Mouse (Mus musculus): ENCODE measurements around the gene Tmem80.
A peak's percentile ranks its signal among the peaks of the same experiment; 100 is the strongest.

Gene Tmem80

DNA sequence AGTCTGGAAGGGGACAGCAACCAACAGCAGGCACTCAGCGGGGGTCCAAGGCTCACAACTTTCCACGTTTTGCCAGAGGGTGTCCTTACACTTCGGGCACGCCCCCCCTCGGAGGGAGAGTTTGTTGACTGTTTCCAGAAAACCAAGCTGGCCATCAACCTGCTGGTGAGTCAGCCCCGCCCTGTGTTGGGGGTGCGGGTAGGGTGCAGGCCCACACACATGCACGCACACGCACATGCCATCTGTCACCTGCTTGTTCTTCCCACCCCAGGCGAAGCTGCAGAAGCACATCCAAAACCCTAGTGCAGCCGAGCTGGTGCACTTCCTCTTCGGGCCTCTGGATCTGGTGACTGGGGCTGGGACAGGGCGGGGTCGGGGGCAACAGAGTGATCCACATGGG, 29.4 kb downstream of the Tmem80 start:
- no peak for DNase-seq (ENCODE audit: low read depth, low spot score)

DNA sequence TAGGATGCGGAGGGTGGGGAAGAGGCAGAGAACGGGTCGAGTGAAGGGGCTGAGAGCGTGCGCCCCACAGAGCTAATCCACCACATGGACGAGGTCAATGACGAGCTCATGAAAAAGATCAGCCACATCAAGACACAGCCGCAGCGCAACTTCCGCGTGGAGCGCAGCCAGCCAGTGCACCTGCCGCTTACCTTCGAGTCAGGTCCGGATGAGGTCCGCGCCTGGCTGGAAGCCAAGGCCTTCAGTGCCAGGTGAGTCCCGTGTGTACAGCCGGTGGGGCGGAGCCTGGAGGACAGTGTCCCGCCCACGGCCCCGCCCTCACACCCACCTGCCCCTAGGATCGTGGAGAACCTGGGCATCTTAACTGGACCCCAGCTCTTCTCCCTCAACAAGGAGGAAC, 34.0 kb downstream of the Tmem80 start:
- no peak for DNase-seq (ENCODE audit: low read depth, low spot score)

DNA sequence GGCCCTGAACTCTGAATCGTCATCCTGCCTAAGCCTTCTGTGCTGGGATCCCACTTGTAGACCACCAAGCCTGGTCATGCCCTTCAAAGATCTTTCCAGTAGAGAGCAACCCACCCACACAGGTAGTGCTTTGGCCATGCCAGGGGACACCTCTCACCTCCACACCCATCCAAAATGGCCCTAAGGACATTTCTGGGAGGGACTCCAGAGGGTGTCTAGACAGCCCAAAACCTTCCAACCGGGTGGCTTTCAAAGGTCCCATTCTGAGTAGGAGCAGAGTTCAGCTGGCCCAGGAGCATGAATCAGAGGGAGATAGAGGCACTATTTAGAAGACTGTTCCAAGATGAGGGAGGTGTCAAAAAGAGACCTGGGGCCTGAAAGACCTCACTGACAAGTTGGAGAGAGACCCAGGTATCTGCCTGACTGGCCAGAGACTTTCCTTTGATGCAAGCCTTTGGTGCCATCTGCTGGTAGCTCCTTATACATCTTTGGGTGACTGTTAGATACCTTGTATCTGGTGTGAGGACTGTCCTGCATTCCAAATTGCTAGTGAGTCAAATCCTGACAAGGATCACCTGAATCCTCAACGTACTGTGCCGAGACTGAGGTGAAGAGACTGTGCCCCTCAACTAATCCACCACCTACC, 35.7 kb downstream of the Tmem80 start:
- DNase-seq (ENCODE audit: low read depth, low spot score) = peak; percentile 89

DNA sequence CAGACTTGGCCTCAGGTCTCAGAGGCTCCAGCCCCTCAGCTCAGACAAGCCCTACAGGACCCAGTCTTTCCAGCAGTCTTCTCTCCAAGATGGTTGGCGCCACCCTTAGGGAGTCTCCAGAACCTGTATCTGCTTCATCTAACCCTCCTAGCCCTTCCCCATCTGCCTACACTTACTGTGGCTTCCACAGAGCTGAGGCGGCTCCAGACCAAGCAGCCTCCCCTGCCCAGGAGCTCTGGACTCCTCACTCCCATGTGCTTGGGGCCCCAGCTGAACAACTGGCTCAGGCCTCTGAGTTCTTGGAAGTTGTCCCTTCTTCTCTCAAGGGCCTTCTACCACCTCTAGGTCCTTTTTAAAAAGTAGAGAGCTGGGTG, 36.2 kb downstream of the Tmem80 start:
- DNase-seq (ENCODE audit: low read depth, low spot score) = no peak

DNA sequence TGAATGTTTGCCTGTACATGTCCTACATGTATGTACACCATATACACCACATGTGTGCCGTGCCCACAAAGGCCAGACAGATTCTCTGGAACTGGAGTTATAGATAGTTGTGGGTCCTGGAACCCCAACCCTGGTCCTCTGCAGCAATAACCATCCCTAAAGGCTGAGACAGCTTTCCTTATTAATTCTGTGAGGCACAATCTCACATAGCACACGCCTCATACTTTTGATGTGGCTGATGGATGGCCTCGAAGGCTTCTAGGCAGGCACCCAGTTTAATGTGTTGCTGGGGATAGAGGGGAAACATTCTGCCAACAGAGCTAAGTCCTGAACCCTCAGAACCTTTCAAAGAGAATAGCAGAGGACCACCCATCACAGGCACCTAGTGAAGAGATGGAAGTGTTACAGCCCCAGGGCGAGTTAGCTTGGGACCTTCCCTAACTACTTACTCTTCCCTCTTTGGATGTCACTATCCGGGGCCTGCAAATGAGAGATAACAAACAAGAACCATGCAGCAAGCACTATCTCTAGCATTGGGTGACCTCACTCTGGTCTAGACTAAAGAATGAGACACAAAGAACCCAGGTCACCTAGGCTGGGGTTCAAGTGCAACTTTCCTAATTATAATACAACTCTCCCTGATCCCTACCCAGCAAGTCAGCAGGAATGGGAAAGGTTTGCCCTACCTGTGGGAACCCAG, 37.0 kb downstream of the Tmem80 start:
- no peak for DNase-seq (ENCODE audit: low read depth, low spot score)

DNA sequence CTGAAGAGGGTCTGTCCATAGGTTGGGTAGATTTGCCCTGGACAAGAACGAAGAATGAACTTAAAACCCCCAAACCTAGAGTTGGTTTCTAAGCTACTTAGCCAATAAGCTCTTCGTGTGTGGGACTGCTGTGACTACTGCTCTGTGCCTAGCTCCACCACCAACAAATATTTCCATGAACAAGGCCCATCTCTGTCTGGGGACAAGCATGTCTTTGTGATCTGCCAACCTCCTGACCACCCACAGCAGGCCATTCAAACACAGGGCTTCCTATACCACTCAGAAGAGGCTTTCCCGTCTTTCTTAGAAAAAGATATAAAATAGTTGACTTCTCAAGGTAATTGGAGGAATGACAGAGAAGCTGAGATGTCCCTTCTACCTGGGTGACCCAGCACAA, 37.5 kb downstream of the Tmem80 start:
- DNase-seq (ENCODE audit: low read depth, low spot score) = no peak

DNA sequence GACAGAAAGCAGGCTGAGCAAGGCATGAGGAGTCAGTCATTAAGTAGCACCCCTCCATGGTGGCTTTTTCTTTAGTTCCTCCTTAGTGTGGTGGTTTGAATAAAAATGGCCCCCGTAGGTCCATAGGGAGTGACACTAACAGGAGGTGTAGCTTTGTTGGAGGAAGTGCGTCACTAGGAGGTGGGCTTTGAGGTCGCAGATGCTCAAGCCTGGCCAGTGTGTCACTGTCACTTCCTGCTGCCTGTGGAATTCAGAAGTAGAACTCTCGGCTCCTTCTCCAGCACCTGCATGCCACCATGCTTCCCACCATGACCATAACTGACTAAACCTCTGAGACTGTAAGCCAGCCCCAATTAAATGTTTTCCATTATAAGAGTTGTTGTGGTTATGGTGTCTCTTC, 39.8 kb downstream of the Tmem80 start:
- DNase-seq (ENCODE audit: low read depth, low spot score) = no peak

DNA sequence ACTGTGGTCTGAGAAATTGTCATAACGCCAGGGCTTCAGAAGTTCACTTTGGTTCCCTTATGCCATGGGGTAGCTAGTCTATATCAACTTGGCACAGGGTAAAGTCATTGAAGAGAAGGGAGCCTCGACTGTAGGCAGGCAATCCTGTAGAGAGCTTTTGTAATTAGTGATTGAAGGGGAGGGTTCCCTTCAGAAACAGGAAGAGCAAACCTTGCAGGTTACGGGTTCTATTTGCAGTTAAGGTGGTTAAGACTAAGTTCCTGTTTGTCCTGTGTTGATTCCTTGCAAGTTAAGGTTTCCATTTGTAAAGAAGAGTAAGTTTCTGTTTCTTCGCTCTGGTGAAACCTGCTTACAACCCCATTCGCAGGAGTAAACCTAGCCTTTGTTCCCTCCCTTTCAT, 42.4 kb downstream of the Tmem80 start:
- DNase-seq (ENCODE audit: low read depth, low spot score) = no peak

DNA sequence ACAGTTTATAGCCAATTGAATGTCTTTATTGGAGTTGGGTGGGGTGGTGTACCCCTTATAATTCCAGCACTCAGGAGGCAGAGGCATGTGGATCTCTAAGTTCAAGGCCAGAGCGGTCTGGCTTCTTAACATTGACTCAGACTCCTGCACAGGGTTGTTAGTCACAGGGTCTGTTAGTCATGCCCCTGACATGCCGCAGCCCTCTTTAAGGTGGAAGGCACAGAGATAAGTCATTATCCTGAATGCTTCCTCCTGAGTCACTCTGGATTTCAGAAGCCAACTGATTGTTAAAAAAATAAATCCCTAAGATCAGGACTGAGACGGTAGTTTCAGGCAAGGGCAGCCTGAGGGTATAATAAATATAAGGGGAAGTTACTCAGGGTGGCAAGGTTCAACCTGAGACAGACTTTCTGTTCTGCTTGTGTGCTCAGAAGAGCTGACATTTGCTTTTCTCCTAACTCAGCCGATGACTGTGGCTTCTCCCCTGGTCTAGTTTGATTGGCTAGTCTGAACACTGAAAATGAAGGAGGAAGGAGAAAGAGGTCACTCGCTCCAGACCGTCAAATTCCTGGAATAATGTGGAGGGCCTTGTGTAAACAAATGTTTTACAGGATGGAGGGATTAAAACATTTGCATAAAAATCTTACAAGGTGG, 44.5 kb downstream of the Tmem80 start:
- peak; percentile 92 for DNase-seq (ENCODE audit: low read depth, low spot score)

DNA sequence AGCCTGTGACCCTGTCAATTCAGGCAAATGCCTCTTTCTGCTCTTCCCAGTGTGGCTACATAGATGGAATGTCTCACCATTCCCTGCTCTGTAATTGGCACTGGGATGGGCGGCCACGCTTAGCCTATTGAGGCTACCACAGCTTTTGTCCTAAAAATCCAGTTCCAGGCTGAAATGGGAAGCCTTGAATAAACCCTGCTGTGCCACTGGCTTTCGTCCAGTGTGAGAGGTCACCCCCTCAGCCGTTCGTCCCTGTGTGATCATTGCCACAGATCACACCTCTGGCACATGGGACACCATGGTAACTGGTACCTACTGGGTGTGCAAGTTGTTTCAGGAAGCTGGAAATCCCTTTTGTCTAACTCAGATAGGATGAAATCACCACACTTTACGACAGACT, 46.1 kb downstream of the Tmem80 start:
- DNase-seq (ENCODE audit: low read depth, low spot score) = no peak

DNA sequence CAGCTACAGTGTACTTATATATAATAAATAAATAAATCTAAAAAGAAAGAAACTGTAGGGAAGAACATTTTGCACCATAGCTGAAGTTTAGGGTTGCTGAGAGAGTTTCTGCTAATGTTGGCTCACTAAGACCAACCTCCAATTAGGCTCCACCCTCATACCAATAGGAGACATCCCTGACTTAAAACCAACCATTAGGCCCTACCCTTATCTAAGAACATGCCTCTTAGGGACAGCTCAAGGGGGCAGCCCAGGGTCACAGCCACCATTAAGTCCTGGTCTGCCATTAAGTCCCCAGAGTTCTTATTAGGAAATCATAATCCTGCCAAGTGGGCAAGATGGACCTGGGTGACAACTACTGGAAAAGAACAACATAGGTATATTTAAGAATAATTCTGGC, 46.9 kb downstream of the Tmem80 start:
- DNase-seq (ENCODE audit: low read depth, low spot score) = no peak

DNA sequence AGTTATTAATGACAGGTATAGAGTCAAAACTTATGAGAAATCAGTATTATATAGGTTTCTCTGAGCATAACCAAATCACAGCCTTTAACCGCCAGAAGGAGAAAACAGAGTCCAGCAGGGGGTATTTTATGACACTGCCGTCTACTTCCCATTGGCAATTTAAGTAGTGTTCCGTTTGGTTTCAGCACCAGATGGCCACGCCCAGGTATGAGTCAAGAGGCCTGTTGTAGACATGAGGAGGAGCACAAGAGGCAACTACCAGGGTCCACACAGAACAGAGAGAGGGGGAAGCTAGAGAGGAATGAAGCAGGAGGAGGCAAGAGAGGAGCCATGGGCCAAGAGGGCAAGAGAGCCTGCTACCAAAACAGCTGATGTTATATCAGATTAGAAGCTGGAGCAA, 52.0 kb downstream of the Tmem80 start:
- DNase-seq (ENCODE audit: low read depth, low spot score) = peak; percentile 51

DNA sequence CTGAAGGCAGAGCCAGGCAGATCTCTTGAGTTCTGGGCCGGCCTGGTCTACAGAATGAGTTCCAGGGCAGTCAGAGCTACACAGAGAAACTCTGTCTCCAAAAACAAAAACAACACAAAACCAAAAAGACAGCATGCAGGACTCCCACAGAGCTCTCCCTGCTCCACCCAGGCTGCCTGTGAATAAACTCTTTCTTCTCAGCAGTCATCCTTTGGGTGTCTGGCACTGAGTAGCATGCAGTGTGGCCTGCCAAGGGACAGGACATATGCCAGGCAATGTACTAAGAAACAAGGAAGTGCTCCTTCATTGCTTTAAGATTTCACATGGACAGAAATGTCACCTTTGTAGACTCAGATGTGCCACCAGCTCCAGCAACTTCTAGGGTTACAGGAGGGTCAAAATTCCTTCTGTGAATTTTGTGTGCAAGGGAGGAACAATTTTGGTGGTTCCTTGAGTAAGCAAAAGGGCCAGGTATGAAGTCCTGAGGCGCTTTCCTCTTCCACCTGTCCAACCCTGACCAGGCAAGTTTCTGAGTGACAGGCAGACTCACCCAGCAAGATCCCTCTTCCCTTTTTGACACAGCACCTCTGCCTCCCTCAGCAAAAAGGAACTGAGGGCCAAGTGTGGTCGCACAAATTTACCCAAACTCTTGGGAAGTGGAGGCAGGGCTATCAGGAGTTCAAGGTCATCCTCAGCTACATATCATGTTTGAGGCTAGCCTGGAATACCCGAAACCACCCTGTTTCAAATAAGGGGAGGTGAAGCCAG, 53.7 kb downstream of the Tmem80 start:
- no peak for DNase-seq (ENCODE audit: low read depth, low spot score)
